Mouse (Mus musculus) hindbrain, embryonic 14.5 days (tissue): ENCODE measurements around the gene Wwp2. TPM values are rescaled to one million over a fixed set of nuclear protein-coding genes. Genes with fewer than 3 reads are reported as not detected.
A peak's percentile ranks its signal among the peaks of the same experiment; 100 is the strongest.

Experiments
- ATAC-seq: fragments of 200-750 bp; cut with Nextera tagmentation; 2 replicates; pipeline ENCODE4 v1.8.0; 2017; ENCODE audit warnings: moderate number of reproducible peaks, mild to moderate bottlenecking, moderate TSS enrichment, moderate library complexity; ENCODE audit not compliant: low FRiP score
- DNase-seq: peaks from one replicate; pipeline ENCODE4 v3.0.0-alpha.2; 2015; ENCODE audit warnings: low spot score
- H3K27ac ChIP-seq: fragments of 300-500 bp; sonication (generic); 2 replicates; pipeline ENCODE4 v1.5.1; 2014; ENCODE audit warnings: mild to moderate bottlenecking, moderate library complexity
- H3K27me3 ChIP-seq: fragments of 300-500 bp; sonication (generic); 2 replicates; pipeline ENCODE4 v1.6.1; 2014; ENCODE audit warnings: mild to moderate bottlenecking, low read length, mixed read lengths; ENCODE audit not compliant: control insufficient read depth, insufficient read depth
- H3K36me3 ChIP-seq: fragments of 300-500 bp; sonication (generic); replicated peaks from 2 replicates; pipeline ENCODE4 v1.6.1; 2014; ENCODE audit not compliant: control insufficient read depth, insufficient read depth
- H3K4me1 ChIP-seq: fragments of 300-500 bp; sonication (generic); replicated peaks from 2 replicates; pipeline ENCODE4 v1.6.1; 2014; ENCODE audit warnings: antibody characterized with exemption, low read length, mixed read lengths; ENCODE audit not compliant: control insufficient read depth, insufficient read depth
- H3K4me2 ChIP-seq: fragments of 300-500 bp; sonication (generic); replicated peaks from 2 replicates; pipeline ENCODE4 v1.6.1; 2014; ENCODE audit warnings: mild to moderate bottlenecking, moderate library complexity
- H3K4me3 ChIP-seq: fragments of 300-500 bp; sonication (generic); replicated peaks from 2 replicates; pipeline ENCODE4 v1.5.1; 2014; ENCODE audit warnings: mild to moderate bottlenecking, low read length
- H3K9ac ChIP-seq: fragments of 300-500 bp; sonication (generic); 2 replicates; pipeline ENCODE4 v1.6.1; 2014
- H3K9me3 ChIP-seq: fragments of 300-500 bp; sonication (generic); 2 replicates; pipeline ENCODE4 v1.6.1; 2016; ENCODE audit warnings: low read length; ENCODE audit not compliant: control insufficient read depth
- WGBS: fragments of 180-500 bp; shearing (Covaris S2); extraction: QIAGEN DNeasy Blood & Tissue Kit; methylation state at CpG from one replicate; pipeline ENCODE4 v1.1.7; 2014; 5-methylcytosine and 5-hydroxymethylcytosine counted together
- polyA plus RNA-seq: library from polyadenylated mRNA; unstranded; fragments of >200 nt; fragmentation: Nextera tagmentation; extraction: Ambion mirVana; gene quantifications from 2 replicates; pipeline ENCODE4 v1.2.1, GENCODE M21; 2014

Wwp2 gene
- polyA plus RNA-seq, 1 experiment from 2014 or later: 37.5 TPM

DNA sequence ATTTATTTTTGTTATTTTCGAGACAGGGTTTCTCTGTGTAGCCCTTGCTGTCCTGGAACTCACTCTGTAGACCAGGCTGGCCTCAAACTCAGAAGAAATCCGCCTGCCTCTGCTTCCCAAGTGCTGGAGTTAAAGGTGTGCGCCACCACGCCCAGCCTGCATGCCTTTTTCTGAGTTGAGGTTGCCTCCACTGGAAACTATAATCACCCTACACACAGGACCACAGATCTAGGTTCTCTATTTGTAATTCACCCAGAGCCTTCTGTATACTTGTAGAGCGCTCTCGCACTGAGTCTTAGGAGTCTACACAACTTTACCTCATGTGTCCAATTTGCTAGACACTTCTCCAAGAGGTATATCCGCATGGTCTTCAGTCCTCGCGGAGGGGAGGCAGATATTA, 12.0 kb upstream of the Wwp2 start:
- Histone ChIP-seq H3K36me3 (peaks cover 35% of the 10 kb centered on the region), H3K4me2 (peak overlapping the region; percentile 82), H3K4me1 (peaks cover 14% of the 10 kb centered on the region), H3K27ac (peak overlapping the region; percentile 73), H3K9me3 (no peaks in the 10 kb centered on the region), H3K4me3 (peak overlapping the region; percentile 59), H3K9ac (peak overlapping the region; percentile 74), H3K27me3 (no peaks in the 10 kb centered on the region)
- DNase-seq (no peak), ATAC-seq (0 out of 2 replicates have a peak, but pooled peaks have one; percentile 23)
- 34% methylated on average over 9 of the region's 9 CpGs for WGBS

- ATAC-seq (peak; percentile 98), DNase-seq (peak; percentile 98)
- Histone ChIP-seq H3K9ac (peak within 1 kb of the TSS; percentile 74), H3K36me3 (peaks cover 30% of the 10 kb centered on the region), H3K4me2 (peak within 1 kb of the TSS; percentile 82), H3K4me3 (peak within 1 kb of the TSS; percentile 59), H3K27me3 (no peaks in the 10 kb centered on the region), H3K9me3 (no peaks in the 10 kb centered on the region), H3K27ac (peak within 1 kb of the TSS; percentile 73), H3K4me1 (peaks cover 14% of the 10 kb centered on the region)
- WGBS: under 1% methylated on average over 50 of the region's 50 CpGs
Measured at GRCm38 (mm10) chr8:107424597-107425229, 11.5 kb upstream of the Wwp2 start, which contains the start of gene Nob1. Gene Nob1, minus strand, starts transcription at chr8:107425051.

DNA sequence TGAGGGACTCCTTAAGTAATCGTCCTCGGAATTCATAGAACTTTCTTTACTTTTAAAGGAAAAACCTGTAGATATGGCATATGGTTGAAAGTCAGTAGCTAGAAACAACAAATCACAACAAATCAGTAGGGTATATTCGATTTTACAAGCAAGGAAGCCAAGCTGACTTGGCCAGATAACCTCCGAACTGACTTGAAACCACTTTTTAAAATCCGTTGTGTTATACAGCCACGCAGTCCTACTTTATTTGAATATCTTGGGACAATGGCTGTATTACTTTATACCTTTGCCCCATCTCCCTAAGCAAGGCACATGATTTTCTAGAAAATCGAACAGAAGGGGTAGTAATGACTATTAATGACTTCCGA, 11.0 kb upstream of the Wwp2 start:
- 50% methylated on average over 8 of the region's 8 CpGs for WGBS
- peak overlapping the region; percentile 82; the same call in 1 of the 2 replicates for H3K4me2 ChIP-seq

DNA sequence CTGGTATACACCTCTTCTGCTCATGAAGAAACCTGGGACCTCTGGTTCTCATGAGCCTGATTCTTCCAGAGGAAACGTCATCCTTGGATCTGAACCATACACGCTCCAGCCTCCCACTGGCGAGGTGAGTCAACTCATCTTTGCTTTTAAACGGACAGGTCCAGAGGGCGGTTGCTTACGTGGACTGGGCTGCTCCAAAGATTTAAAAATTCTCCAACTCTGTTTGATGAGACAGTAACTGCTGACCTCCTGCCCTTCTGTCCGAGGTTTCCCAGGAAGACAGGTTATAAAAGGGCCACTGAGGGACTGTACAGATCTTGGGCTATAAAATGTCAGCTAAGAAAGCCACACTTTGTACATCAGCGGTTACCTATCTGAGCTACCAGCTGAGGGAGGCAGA, 5.3 kb upstream of the Wwp2 start:
- Histone ChIP-seq H3K4me3 (no peak overlapping the region), H3K27me3 (no peaks in the 10 kb centered on the region), H3K9me3 (no peaks in the 10 kb centered on the region), H3K4me2 (no peak overlapping the region), H3K9ac (no peak overlapping the region), H3K27ac (no peak overlapping the region), H3K4me1 (peaks cover 5% of the 10 kb centered on the region), H3K36me3 (no peaks in the 10 kb centered on the region)
- WGBS: 89% methylated on average over 8 of the region's 8 CpGs
- DNase-seq: no peak
- ATAC-seq: no peak

More for the DNA sequence above, 11.0 kb upstream of the Wwp2 start:
- peaks cover 14% of the 10 kb centered on the region for H3K4me1 ChIP-seq
- H3K36me3 ChIP-seq: peaks cover 24% of the 10 kb centered on the region
- H3K27me3 ChIP-seq: no peaks in the 10 kb centered on the region
- no peak overlapping the region for H3K27ac ChIP-seq
- H3K9me3 ChIP-seq: no peaks in the 10 kb centered on the region
- ATAC-seq (no peak), DNase-seq (no peak)
- peak overlapping the region; percentile 59; the same call in 1 of the 2 replicates for H3K4me3 ChIP-seq
- no peak overlapping the region for H3K9ac ChIP-seq

DNA sequence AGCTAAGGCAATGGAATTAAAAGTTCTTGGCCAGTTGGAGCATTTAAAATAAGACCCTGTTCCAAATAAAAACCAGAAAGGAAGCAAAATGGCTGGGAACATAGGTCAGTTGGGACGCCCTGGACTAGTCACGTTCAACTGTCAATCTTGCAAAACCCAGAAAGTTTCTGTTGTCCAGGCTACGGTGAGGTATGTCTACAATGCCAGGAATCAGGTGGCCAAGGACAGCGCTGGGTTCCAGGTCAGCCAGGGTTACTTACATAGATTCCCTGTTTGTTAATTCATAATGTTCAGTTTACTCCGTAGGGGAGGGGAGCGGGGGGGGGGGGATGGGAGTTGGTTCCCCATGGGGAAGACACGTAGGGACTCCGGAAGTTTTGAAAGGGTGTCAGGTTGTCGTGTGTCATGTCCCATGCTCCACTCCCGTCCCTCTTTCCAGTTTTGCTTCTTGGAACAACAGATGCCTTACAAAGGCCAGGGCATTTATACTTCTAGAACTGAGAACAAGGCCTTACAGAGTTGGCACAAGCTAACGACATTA, 674 bp upstream of the Wwp2 start:
- ATAC-seq (no peak), DNase-seq (no peak)
- H3K4me2 ChIP-seq: peak overlapping the region; percentile 74
- peaks cover 16% of the 10 kb centered on the region for H3K4me1 ChIP-seq
- 36% methylated on average over 11 of the region's 11 CpGs for WGBS
- no peak overlapping the region for H3K27ac ChIP-seq
- peak overlapping the region; percentile 89; the same call in 1 of the 2 replicates for H3K9ac ChIP-seq
- no peaks in the 10 kb centered on the region for H3K9me3 ChIP-seq
- no peaks in the 10 kb centered on the region for H3K36me3 ChIP-seq
- no peaks in the 10 kb centered on the region for H3K27me3 ChIP-seq
- H3K4me3 ChIP-seq: peak overlapping the region; percentile 86

GRCm38 (mm10) chr8:107436841-107437421, 766 bp downstream of the Wwp2 start:
- WGBS: 10% methylated on average over 15 of the region's 16 CpGs
- Histone ChIP-seq H3K27me3 (no peaks in the 10 kb centered on the region), H3K4me2 (peak overlapping the region; percentile 74), H3K9me3 (no peaks in the 10 kb centered on the region), H3K4me3 (peak overlapping the region; percentile 86), H3K4me1 (peaks cover 16% of the 10 kb centered on the region), H3K36me3 (no peaks in the 10 kb centered on the region), H3K9ac (peak overlapping the region; percentile 89), H3K27ac (peak overlapping the region; percentile 91)
- DNase-seq (no peak), ATAC-seq (no peak; the same call in 1 of the 2 replicates)

GRCm38 (mm10) chr8:107437711-107438110, 1.5 kb downstream of the Wwp2 start:
- Histone ChIP-seq H3K36me3 (no peaks in the 10 kb centered on the region), H3K4me1 (peaks cover 16% of the 10 kb centered on the region), H3K27ac (no peak overlapping the region), H3K9ac (no peak overlapping the region; the same call in 1 of the 2 replicates), H3K4me3 (no peak overlapping the region), H3K9me3 (no peaks in the 10 kb centered on the region), H3K4me2 (peak overlapping the region; percentile 74; the same call in 1 of the 2 replicates), H3K27me3 (no peaks in the 10 kb centered on the region)
- no peak for ATAC-seq
- 66% methylated on average over 2 of the region's 2 CpGs for WGBS
- no peak for DNase-seq

GRCm38 (mm10) chr8:107439880-107440625, 3.9 kb downstream of the Wwp2 start:
- 88% methylated on average over 3 of the region's 3 CpGs for WGBS
- no peak for ATAC-seq

DNA sequence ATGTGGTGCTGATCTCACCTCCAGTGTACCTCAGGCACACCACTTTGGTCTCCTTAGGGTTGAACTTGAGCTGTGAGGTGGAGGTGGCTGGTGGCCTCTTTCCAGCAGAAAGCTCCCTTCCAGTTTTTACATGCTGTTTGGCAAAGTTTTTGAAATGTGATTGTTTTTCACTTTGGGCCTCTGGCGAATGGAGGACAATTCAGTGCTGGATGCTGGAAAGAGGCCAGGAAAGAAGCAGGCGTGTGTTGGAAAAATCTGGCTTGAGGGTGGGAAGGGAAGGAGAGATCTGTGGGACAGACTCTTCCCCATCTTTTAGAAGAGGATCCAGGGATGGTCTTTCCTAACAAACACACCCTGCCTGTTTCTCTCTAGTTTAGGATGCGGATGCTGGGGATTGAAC, 8.5 kb downstream of the Wwp2 start:
- WGBS: 78% methylated on average over 3 of the region's 3 CpGs
- H3K27ac ChIP-seq: no peak overlapping the region
- H3K4me2 ChIP-seq: no peak overlapping the region
- no peak overlapping the region for H3K4me3 ChIP-seq
- DNase-seq (no peak), ATAC-seq (no peak)
- no peak overlapping the region for H3K9ac ChIP-seq
- H3K9me3 ChIP-seq: no peaks in the 10 kb centered on the region
- H3K27me3 ChIP-seq: no peaks in the 10 kb centered on the region
- no peaks in the 10 kb centered on the region for H3K36me3 ChIP-seq
- no peaks in the 10 kb centered on the region for H3K4me1 ChIP-seq

More at GRCm38 (mm10) chr8:107439880-107440625, 3.9 kb downstream of the Wwp2 start:
- Histone ChIP-seq H3K4me2 (no peak overlapping the region), H3K27me3 (no peaks in the 10 kb centered on the region), H3K36me3 (no peaks in the 10 kb centered on the region), H3K4me1 (peaks cover 16% of the 10 kb centered on the region), H3K4me3 (no peak overlapping the region), H3K27ac (no peak overlapping the region), H3K9me3 (no peaks in the 10 kb centered on the region), H3K9ac (no peak overlapping the region)
- no peak for DNase-seq
